Mouse (Mus musculus): ENCODE results near the gene Rps6kc1.

- TF ChIP-seq GATA1 (IDR thresholded peaks at IDR 0.05; ENCODE audit: low read length) (no peak), TAL1 (IDR thresholded peaks at IDR 0.05; ENCODE audit: low read length) (no peak)
Observed at GRCm38 (mm10) chr1:190729516-190730088, 182.0 kb downstream of the Rps6kc1 start.

Data from erythroblast, embryonic 14.5 days (primary cell).